Comparison of ENCODE assay signal across 18 mouse cellular contexts in the genomic region with DNA sequence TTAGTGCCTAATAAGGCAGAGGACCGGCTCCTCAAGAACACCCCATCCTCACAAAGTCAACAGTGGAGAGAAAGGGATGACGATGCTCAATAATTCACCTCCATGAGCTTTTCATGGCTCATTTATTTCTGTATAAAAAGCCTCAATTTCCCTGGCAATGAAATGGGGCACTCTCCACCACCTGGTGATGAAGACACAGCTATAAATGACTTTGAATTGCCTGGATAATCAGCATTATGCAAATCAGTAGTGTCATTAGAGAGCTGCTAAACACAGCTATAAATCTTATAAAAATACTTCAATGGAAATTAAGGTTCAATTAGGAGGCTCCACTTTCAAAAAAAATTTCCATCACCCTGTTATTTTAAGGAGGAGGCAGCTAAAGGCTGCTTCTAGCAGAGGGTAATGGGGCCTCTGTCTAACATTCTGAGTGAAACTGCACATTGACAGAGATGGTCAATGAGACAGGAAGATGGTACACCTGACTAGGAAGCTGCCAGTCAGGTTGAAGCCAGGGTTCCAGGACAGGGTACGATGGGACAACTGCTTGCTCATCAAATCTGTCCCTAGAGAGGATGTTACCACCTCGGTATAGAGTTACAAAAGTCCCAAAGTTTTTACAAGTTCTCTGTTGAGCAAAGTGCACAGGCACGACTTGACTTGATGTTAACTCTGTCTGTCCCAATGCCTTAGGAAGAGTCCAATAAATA. TPM values are rescaled to one million over a fixed set of nuclear protein-coding genes. Genes with fewer than 3 reads are reported as not detected.
A peak's percentile ranks its signal among the peaks of the same experiment; 100 is the strongest.
DNase-seq lines count a peak whose midpoint lies in the region; ATAC-seq lines count a peak whose summit lies in the region.
"Had no signal": no experiment of that assay in that cellular context is flagged by ENCODE, and none has a peak within 500 bp of the region (broad histone marks: within the 10 kb centered on the region; RNA-seq: fewer than 3 reads in every experiment).

No protein-coding gene starts in this region.

- no peak overlapping the region for H3K4me3 ChIP-seq in forebrain, embryonic 13.5 days
- H3K4me3 ChIP-seq in forebrain, embryonic 12.5 days (replicated peaks), result no peak overlapping the region
- H3K4me3 ChIP-seq in hindbrain, embryonic 14.5 days (replicated peaks; ENCODE audit: low read length), result no peak overlapping the region
- H3K4me3 ChIP-seq in hindbrain, embryonic 10.5 days, result no peak overlapping the region
- H3K4me3 ChIP-seq in limb, embryonic 12.5 days (replicated peaks), result no peak overlapping the region
- H3K4me3 ChIP-seq in limb, embryonic 10.5 days, result no peak overlapping the region
- H3K4me3 ChIP-seq in hindbrain, embryonic 16.5 days (ENCODE audit: low read length), result no peak overlapping the region
- H3K4me3 ChIP-seq: heart, embryonic 10.5 days; liver, embryonic 13.5 days; midbrain, embryonic 10.5 days had no signal

- no peaks in the 10 kb centered on the region for H3K36me3 ChIP-seq in forebrain, embryonic 13.5 days (ENCODE audit: poor library complexity, severe bottlenecking)
- no peaks in the 10 kb centered on the region for H3K36me3 ChIP-seq in forebrain, embryonic 12.5 days (replicated peaks)
- H3K36me3 ChIP-seq in hindbrain, embryonic 14.5 days (replicated peaks; ENCODE audit: control insufficient read depth, insufficient read depth), result no peaks in the 10 kb centered on the region
- peaks cover 8% of the 10 kb centered on the region for H3K36me3 ChIP-seq in hindbrain, embryonic 10.5 days
- peaks cover 6% of the 10 kb centered on the region; the same call in 1 of the 2 replicates for H3K36me3 ChIP-seq in limb, embryonic 12.5 days
- peaks cover 3% of the 10 kb centered on the region; the same call in 1 of the 2 replicates for H3K36me3 ChIP-seq in limb, embryonic 10.5 days
- no peaks in the 10 kb centered on the region for H3K36me3 ChIP-seq in hindbrain, embryonic 16.5 days (ENCODE audit: control insufficient read depth, insufficient read depth, low read length)
- H3K36me3 ChIP-seq: heart, embryonic 10.5 days; liver, embryonic 13.5 days had no signal

- no peak overlapping the region for H3K27ac ChIP-seq in forebrain, embryonic 13.5 days
- no peak overlapping the region for H3K27ac ChIP-seq in forebrain, embryonic 12.5 days
- H3K27ac ChIP-seq in hindbrain, embryonic 14.5 days, result no peak overlapping the region
- H3K27ac ChIP-seq in hindbrain, embryonic 10.5 days, result no peak overlapping the region
- peak overlapping the region; percentile 57; the same call in 1 of the 2 replicates for H3K27ac ChIP-seq in limb, embryonic 12.5 days
- no peak overlapping the region for H3K27ac ChIP-seq in limb, embryonic 10.5 days
- H3K27ac ChIP-seq in hindbrain, embryonic 16.5 days (ENCODE audit: low read depth, low read length), result no peak overlapping the region
- H3K27ac ChIP-seq: heart, embryonic 10.5 days; liver, embryonic 13.5 days; midbrain, embryonic 10.5 days had no signal

- H3K9me3 ChIP-seq in forebrain, embryonic 13.5 days (replicated peaks), result no peaks in the 10 kb centered on the region
- no peaks in the 10 kb centered on the region for H3K9me3 ChIP-seq in forebrain, embryonic 12.5 days
- no peaks in the 10 kb centered on the region for H3K9me3 ChIP-seq in hindbrain, embryonic 14.5 days (ENCODE audit: control insufficient read depth, low read length)
- H3K9me3 ChIP-seq in hindbrain, embryonic 10.5 days, result no peaks in the 10 kb centered on the region
- H3K9me3 ChIP-seq in limb, embryonic 12.5 days, result no peaks in the 10 kb centered on the region
- H3K9me3 ChIP-seq in limb, embryonic 10.5 days (replicated peaks), result no peaks in the 10 kb centered on the region
- no peaks in the 10 kb centered on the region for H3K9me3 ChIP-seq in hindbrain, embryonic 16.5 days (ENCODE audit: control insufficient read depth, low read length)
- H3K9me3 ChIP-seq: heart, embryonic 10.5 days; liver, embryonic 13.5 days; midbrain, embryonic 10.5 days had no signal

- H3K4me1 ChIP-seq in forebrain, embryonic 13.5 days, result peaks cover 30% of the 10 kb centered on the region
- H3K4me1 ChIP-seq in forebrain, embryonic 12.5 days, result peaks cover 25% of the 10 kb centered on the region
- H3K4me1 ChIP-seq in hindbrain, embryonic 14.5 days (replicated peaks; ENCODE audit: control insufficient read depth, insufficient read depth, low read length), result peaks cover 28% of the 10 kb centered on the region
- H3K4me1 ChIP-seq in hindbrain, embryonic 10.5 days (replicated peaks), result peaks cover 34% of the 10 kb centered on the region
- peaks cover 74% of the 10 kb centered on the region for H3K4me1 ChIP-seq in limb, embryonic 12.5 days (replicated peaks)
- H3K4me1 ChIP-seq in limb, embryonic 10.5 days, result peaks cover 69% of the 10 kb centered on the region
- peaks cover 12% of the 10 kb centered on the region for H3K4me1 ChIP-seq in hindbrain, embryonic 16.5 days (ENCODE audit: control insufficient read depth, insufficient read depth, low read depth, low read length)

- no peak for DNase-seq in hindbrain, embryonic 14.5 days (ENCODE audit: low spot score)
- no peak for DNase-seq in hindbrain, embryonic 10.5 days (ENCODE audit: low spot score)
- DNase-seq in limb, embryonic 10.5 days (ENCODE audit: low spot score), result no peak
- no peak for DNase-seq in spleen, postnatal 14 days (ENCODE audit: low spot score in 2 of 2)
- DNase-seq: cerebellum, adult 11 months; cerebellum, postnatal 25 days; gastrocnemius, postnatal 36 days; heart, postnatal 14 days; left cerebral cortex, postnatal 4 days; liver, embryonic 13.5 days; lung, postnatal 4 days had no signal

- H3K27me3 ChIP-seq in forebrain, embryonic 13.5 days, result no peaks in the 10 kb centered on the region
- H3K27me3 ChIP-seq in forebrain, embryonic 12.5 days, result no peaks in the 10 kb centered on the region
- no peaks in the 10 kb centered on the region for H3K27me3 ChIP-seq in hindbrain, embryonic 14.5 days (ENCODE audit: control insufficient read depth, insufficient read depth, low read length)
- no peaks in the 10 kb centered on the region for H3K27me3 ChIP-seq in hindbrain, embryonic 10.5 days (ENCODE audit: insufficient read depth, poor library complexity, severe bottlenecking)
- H3K27me3 ChIP-seq in limb, embryonic 12.5 days, result no peaks in the 10 kb centered on the region
- H3K27me3 ChIP-seq in limb, embryonic 10.5 days (ENCODE audit: low read depth, poor library complexity, severe bottlenecking), result no peaks in the 10 kb centered on the region
- H3K27me3 ChIP-seq in hindbrain, embryonic 16.5 days (replicated peaks; ENCODE audit: control insufficient read depth, insufficient read depth, low read length), result no peaks in the 10 kb centered on the region
- H3K27me3 ChIP-seq: liver, embryonic 13.5 days had no signal

- no peak overlapping the region for H3K9ac ChIP-seq in forebrain, embryonic 13.5 days
- no peak overlapping the region for H3K9ac ChIP-seq in forebrain, embryonic 12.5 days
- H3K9ac ChIP-seq in hindbrain, embryonic 14.5 days, result no peak overlapping the region
- H3K9ac ChIP-seq in limb, embryonic 12.5 days (replicated peaks), result no peak overlapping the region
- no peak overlapping the region for H3K9ac ChIP-seq in hindbrain, embryonic 16.5 days (ENCODE audit: low read depth, low read length)
- H3K9ac ChIP-seq: liver, embryonic 13.5 days had no signal

- WGBS in forebrain, embryonic 13.5 days, result 57% methylated on average over 5 of the region's 5 CpGs
- WGBS in forebrain, embryonic 12.5 days, result 67% methylated on average over 5 of the region's 5 CpGs
- WGBS in hindbrain, embryonic 14.5 days, result 54% methylated on average over 5 of the region's 5 CpGs
- 78% methylated on average over 5 of the region's 5 CpGs for WGBS in hindbrain, embryonic 10.5 days
- 48% methylated on average over 5 of the region's 5 CpGs for WGBS in limb, embryonic 12.5 days
- 67% methylated on average over 5 of the region's 5 CpGs for WGBS in limb, embryonic 10.5 days
- WGBS in hindbrain, embryonic 16.5 days, result 55% methylated on average over 5 of the region's 5 CpGs

- H3K4me2 ChIP-seq in forebrain, embryonic 13.5 days, result no peak overlapping the region
- no peak overlapping the region for H3K4me2 ChIP-seq in forebrain, embryonic 12.5 days
- no peak overlapping the region for H3K4me2 ChIP-seq in hindbrain, embryonic 14.5 days (replicated peaks)
- no peak overlapping the region for H3K4me2 ChIP-seq in limb, embryonic 12.5 days
- H3K4me2 ChIP-seq in hindbrain, embryonic 16.5 days (ENCODE audit: low read length), result no peak overlapping the region
- H3K4me2 ChIP-seq: liver, embryonic 13.5 days had no signal

- ATAC-seq in forebrain, embryonic 13.5 days, result peak; percentile 28; the same call in 1 of the 2 replicates
- no peak for ATAC-seq in forebrain, embryonic 12.5 days (ENCODE audit: low FRiP score)
- 0 out of 2 replicates have a peak, but pooled peaks have one; percentile 29 for ATAC-seq in hindbrain, embryonic 14.5 days (ENCODE audit: low FRiP score)
- ATAC-seq in limb, embryonic 12.5 days (ENCODE audit: insufficient number of reproducible peaks, insufficient read depth, low FRiP score, low TSS enrichment, low read depth), result no peak
- ATAC-seq in hindbrain, embryonic 16.5 days, result 0 out of 2 replicates have a peak, but pooled peaks have one; percentile 32
- ATAC-seq: inflammation-experienced regulatory T-cells, adult 6 months had no signal

RNA-seq across cellular contexts. Expression of a gene that starts 30.7 kb away (rescaled TPM):
- polyA plus RNA-seq in forebrain, embryonic 13.5 days (2015; fragmentation: Nextera tagmentation; extraction: Ambion mirVana), result 35.9 and 39.6 TPM in 2 replicates
- 56.7 and 56.8 TPM in 2 replicates for polyA plus RNA-seq in forebrain, embryonic 12.5 days (2016; fragmentation: Nextera tagmentation; extraction: Ambion mirVana)
- polyA plus RNA-seq in hindbrain, embryonic 14.5 days (2014; fragmentation: Nextera tagmentation; extraction: Ambion mirVana), result 28.4 and 29.4 TPM in 2 replicates
- polyA plus RNA-seq in hindbrain, embryonic 10.5 days (2016; fragmentation: Nextera tagmentation; extraction: Ambion mirVana), result 54.4 and 55.9 TPM in 2 replicates
- polyA plus RNA-seq in limb, embryonic 12.5 days (2016; fragmentation: Nextera tagmentation; extraction: Ambion mirVana), result 66.2 and 68.2 TPM in 2 replicates
- 60.3 and 64.1 TPM in 2 replicates for polyA plus RNA-seq in limb, embryonic 10.5 days (2016; fragmentation: Nextera tagmentation; extraction: Ambion mirVana)
- polyA plus RNA-seq in hindbrain, embryonic 16.5 days (2015; fragmentation: Nextera tagmentation; extraction: Ambion mirVana), result 24.6 and 30.3 TPM in 2 replicates

Comparison
In these comparisons a context has a peak if more than half of its experiments do, and no peak if none do; other contexts are left out.
1. ATAC-seq: peak in forebrain, embryonic 13.5 days (single experiment), hindbrain, embryonic 14.5 days (single experiment) and hindbrain, embryonic 16.5 days (single experiment); none in forebrain, embryonic 12.5 days (single experiment) and limb, embryonic 12.5 days (single experiment).